Mouse (Mus musculus) midbrain, embryonic 10.5 days (tissue): ENCODE measurements at regions not wholly inside any gene's neighbourhood (a gene's known extent, or its start where the extent isn't known, plus 50 kb on each side); places are given as distances from the start of the nearest gene placed in this dataset.

Experiments used
- DNase-seq: peaks from one replicate; pipeline ENCODE4 v3.0.0-alpha.2; 2017; ENCODE audit warnings: low spot score
- H3K27ac ChIP-seq: fragments of 300-500 bp; sonication (generic); replicated peaks from 2 replicates; pipeline ENCODE4 v1.5.1; 2016; ENCODE audit warnings: mild to moderate bottlenecking
- H3K27me3 ChIP-seq: fragments of 300-500 bp; sonication (generic); 2 replicates; pipeline ENCODE4 v1.6.1; 2016; ENCODE audit warnings: low read depth, mild to moderate bottlenecking; ENCODE audit not compliant: poor library complexity, severe bottlenecking
- H3K36me3 ChIP-seq: fragments of 300-500 bp; sonication (generic); 2 replicates; pipeline ENCODE4 v1.6.1; 2016; ENCODE audit warnings: mild to moderate bottlenecking, moderate library complexity
- H3K4me1 ChIP-seq: fragments of 300-500 bp; sonication (generic); 2 replicates; pipeline ENCODE4 v1.6.1; 2016
- H3K4me3 ChIP-seq: fragments of 300-500 bp; sonication (generic); 2 replicates; pipeline ENCODE4 v1.5.1; 2016; ENCODE audit warnings: mild to moderate bottlenecking, moderate library complexity
- H3K9me3 ChIP-seq: fragments of 300-500 bp; sonication (generic); replicated peaks from 2 replicates; pipeline ENCODE4 v1.6.1; 2016; ENCODE audit warnings: mild to moderate bottlenecking
- WGBS: fragments of 180-500 bp; shearing (Covaris S2); methylation state at CpG from one replicate; pipeline ENCODE4 v1.1.7; 2016; 5-methylcytosine and 5-hydroxymethylcytosine counted together

DNA sequence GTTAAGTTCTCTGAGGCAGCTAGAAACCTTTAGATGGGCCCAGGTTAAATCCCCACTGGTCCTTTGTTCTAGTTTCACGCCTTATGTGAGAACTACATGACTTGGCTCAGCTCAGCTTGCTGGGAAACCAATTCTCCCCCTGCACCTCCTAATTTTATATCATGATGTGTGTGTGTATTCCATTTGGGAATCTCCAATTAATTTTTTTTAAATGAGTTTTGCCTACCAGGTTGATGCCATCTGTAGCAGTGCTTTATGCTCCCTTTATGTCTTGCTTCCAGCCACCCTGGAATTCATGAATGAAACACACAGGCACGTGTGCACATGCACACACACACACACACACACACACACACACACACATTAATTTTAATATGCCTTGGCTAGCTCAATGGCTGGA lies 180.0 kb upstream of the Gli3 start:
- Histone ChIP-seq H3K4me1 (peaks cover 7% of the 10 kb centered on the region; the same call in 1 of the 2 replicates), H3K9me3 (peaks cover 12% of the 10 kb centered on the region; the same call in 1 of the 2 replicates), H3K27ac (no peak overlapping the region), H3K36me3 (no peaks in the 10 kb centered on the region), H3K4me3 (no peak overlapping the region), H3K27me3 (no peaks in the 10 kb centered on the region)
- WGBS: 36% methylated on average over 2 of the region's 2 CpGs
- no peak for DNase-seq

DNA sequence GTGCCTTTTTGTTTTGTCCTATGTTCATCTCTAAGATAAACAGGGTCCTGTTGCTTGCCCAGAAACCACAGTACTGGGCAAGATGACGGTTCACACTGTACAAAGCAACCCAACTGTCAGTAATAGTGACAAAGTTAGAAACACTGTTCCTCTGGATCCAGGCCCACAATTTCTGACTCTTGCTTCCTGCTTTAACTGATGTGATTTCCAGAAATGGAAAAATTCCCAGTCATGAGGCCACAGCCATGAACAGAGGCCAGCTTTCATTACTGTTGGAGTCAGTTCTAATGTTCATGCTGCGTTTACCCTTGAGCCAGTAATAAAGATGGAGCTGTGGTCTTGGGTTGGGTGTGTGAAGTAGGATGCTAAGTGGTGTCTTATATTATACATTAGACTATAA lies 164.6 kb upstream of the Gli3 start:
- Histone ChIP-seq H3K4me3 (no peak overlapping the region), H3K4me1 (no peaks in the 10 kb centered on the region), H3K27ac (no peak overlapping the region), H3K9me3 (peaks cover 2% of the 10 kb centered on the region; the same call in 1 of the 2 replicates), H3K27me3 (no peaks in the 10 kb centered on the region), H3K36me3 (no peaks in the 10 kb centered on the region)
- no peak for DNase-seq
- WGBS: 94% methylated on average over 2 of the region's 2 CpGs

DNA sequence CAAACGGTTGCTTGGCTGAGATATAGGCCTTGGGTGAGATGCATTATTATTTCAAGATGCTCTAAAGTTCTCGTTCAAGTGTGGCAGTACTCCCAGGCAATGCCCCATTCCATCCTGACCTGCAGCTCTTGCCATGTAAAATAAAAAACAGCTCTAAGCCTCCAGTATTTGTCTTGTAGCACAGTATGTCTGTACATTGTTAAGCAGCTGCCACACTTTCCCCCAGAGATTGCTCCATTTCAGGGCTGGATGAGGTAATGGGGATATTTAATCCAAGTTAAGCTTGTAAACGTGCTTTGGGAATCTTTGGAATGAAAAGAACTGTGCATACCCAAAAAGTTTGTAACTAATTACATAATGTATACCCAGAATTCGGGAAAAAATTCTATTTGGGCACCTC lies 137.6 kb upstream of the Gli3 start:
- H3K27me3 ChIP-seq: no peaks in the 10 kb centered on the region
- no peak overlapping the region for H3K4me3 ChIP-seq
- H3K27ac ChIP-seq: no peak overlapping the region
- H3K9me3 ChIP-seq: no peaks in the 10 kb centered on the region
- 84% methylated on average over 4 of the region's 4 CpGs for WGBS
- no peak for DNase-seq
- H3K4me1 ChIP-seq: no peaks in the 10 kb centered on the region
- H3K36me3 ChIP-seq: no peaks in the 10 kb centered on the region

DNA sequence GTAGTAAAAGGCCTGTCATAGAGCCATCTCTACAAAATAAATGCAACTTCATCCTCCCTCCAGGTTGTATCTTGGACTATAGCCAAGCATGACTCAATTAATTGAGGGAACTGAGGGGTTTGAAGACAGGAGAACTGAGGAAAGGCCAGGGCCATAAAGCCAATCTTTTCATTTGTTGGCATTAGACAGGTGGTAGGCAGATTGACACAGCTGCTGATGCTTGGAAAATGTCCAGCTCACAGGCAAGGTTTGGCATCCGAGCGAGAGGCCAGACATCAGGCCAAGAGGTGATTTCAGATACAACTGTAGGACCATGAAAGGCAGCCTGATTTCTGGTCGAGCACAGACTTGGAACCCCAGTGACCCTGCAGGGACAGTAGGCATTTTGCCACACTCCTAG lies 136.9 kb upstream of the Gli3 start:
- Histone ChIP-seq H3K4me1 (no peaks in the 10 kb centered on the region), H3K4me3 (no peak overlapping the region), H3K36me3 (no peaks in the 10 kb centered on the region), H3K9me3 (no peaks in the 10 kb centered on the region), H3K27me3 (no peaks in the 10 kb centered on the region), H3K27ac (no peak overlapping the region)
- DNase-seq: no peak
- WGBS: 83% methylated on average over 3 of the region's 3 CpGs

DNA sequence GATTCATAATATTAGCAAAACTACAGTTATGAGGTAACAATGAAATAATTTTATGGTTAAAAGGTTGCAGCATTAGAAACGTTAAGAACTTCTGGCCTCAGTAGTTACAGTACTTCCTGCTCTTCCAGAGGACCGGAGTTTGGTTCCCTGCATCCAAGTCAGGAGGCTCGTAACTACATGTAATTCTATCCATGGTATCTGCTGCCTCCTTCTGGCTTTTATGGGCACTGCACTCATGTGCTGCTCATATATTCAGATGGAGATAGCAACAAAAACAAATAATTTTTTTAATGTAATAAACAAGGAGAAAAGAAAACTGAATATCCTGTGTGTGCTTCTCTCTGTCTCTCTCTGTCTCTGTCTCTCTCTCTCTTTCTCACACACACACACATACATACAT lies 133.5 kb upstream of the Gli3 start:
- H3K27ac ChIP-seq: no peak overlapping the region
- no peak overlapping the region for H3K4me3 ChIP-seq
- no peaks in the 10 kb centered on the region for H3K4me1 ChIP-seq
- DNase-seq: no peak
- H3K27me3 ChIP-seq: no peaks in the 10 kb centered on the region
- H3K36me3 ChIP-seq: no peaks in the 10 kb centered on the region
- H3K9me3 ChIP-seq: no peaks in the 10 kb centered on the region
- 90% methylated on average over 3 of the region's 3 CpGs for WGBS

DNA sequence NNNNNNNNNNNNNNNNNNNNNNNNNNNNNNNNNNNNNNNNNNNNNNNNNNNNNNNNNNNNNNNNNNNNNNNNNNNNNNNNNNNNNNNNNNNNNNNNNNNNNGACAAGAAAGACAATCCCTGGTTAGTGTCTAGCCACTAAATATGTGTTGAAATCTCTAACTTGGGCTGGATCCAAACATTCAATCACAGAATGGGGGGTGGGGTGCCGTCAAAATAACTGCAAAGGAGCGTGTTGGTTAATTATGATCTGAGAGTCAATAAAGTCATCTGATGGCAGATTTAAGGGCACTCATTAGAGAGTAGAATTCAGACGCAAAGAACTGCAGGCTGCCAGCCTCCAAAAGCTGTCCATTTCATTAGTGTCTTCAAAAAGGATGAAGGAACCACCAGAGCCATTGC lies 119.6 kb upstream of the Gli3 start:
- Histone ChIP-seq H3K36me3 (no peaks in the 10 kb centered on the region), H3K9me3 (no peaks in the 10 kb centered on the region), H3K4me1 (no peaks in the 10 kb centered on the region), H3K4me3 (no peak overlapping the region), H3K27me3 (no peaks in the 10 kb centered on the region), H3K27ac (no peak overlapping the region)
- no peak for DNase-seq
- WGBS: 81% methylated on average over 3 of the region's 3 CpGs

DNA sequence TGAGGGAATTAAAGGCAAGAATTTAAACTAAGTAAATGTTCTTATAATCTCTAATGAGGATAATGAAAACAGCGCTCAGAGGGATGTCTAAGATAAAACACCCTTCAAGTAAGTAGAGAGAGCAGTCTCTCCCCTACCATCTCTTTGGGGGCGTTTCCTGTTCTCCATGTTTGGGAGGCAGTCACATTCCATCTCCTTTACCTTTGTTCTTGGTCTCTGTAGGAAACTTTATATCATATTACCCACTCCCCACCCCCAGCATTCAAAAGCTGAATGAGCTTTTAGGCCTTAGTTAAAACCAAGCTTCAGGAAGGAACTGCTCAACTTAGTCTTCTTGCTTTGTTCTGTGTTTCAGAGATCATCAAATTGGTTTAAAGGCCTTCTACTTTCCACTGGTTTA lies 116.2 kb upstream of the Gli3 start:
- H3K27me3 ChIP-seq: no peaks in the 10 kb centered on the region
- no peaks in the 10 kb centered on the region for H3K36me3 ChIP-seq
- H3K4me3 ChIP-seq: no peak overlapping the region
- no peaks in the 10 kb centered on the region for H3K9me3 ChIP-seq
- H3K27ac ChIP-seq: no peak overlapping the region
- no peaks in the 10 kb centered on the region for H3K4me1 ChIP-seq
- WGBS: 18% methylated on average over 2 of the region's 2 CpGs
- DNase-seq: no peak

DNA sequence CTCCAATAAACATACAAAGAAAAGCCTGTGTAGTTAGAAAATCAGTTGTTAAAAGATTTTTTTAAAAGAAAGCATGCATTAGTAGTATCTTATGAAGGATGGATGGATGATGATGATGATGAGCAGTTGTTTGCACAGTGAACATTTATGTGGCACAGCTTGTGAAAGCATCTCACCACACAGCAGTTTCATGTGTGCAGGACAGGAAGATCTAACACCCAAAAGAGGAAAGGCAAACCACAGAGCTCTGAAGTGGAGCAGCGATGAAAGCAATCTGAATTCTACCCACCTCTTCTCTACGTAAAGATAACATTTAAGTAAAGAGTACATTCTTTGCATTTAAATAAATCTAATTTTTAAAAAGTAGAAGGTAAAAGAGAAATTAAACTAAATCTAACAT lies 96.6 kb upstream of the Gli3 start:
- no peaks in the 10 kb centered on the region for H3K4me1 ChIP-seq
- no peak for DNase-seq
- H3K27me3 ChIP-seq: no peaks in the 10 kb centered on the region
- no peaks in the 10 kb centered on the region for H3K9me3 ChIP-seq
- WGBS: 92% methylated on average over 2 of the region's 2 CpGs
- no peak overlapping the region for H3K27ac ChIP-seq
- H3K4me3 ChIP-seq: no peak overlapping the region
- no peaks in the 10 kb centered on the region for H3K36me3 ChIP-seq

DNA sequence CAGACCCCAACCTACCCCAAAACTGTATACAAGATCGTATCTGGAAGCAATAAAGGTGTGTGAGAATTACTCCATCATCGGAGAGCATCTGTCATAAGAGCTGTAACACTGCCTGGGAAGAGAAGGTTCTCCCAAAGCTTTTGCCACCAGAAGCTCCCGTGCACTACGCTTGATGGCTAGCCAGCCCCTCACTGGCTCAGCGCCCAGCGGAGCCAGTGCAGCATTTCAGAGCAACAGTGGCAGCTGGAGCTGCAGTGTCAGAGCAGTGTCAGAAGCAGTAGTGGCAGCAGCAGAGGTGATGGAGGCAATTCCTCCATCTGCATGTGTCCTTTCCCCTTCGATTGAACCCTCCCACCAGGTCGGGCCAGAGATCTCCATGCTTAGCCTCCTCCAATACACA lies 83.0 kb upstream of the Gli3 start:
- Histone ChIP-seq H3K4me1 (no peaks in the 10 kb centered on the region), H3K4me3 (no peak overlapping the region), H3K9me3 (no peaks in the 10 kb centered on the region), H3K36me3 (no peaks in the 10 kb centered on the region), H3K27me3 (no peaks in the 10 kb centered on the region), H3K27ac (no peak overlapping the region)
- DNase-seq: no peak
- 84% methylated on average over 8 of the region's 8 CpGs for WGBS

DNA sequence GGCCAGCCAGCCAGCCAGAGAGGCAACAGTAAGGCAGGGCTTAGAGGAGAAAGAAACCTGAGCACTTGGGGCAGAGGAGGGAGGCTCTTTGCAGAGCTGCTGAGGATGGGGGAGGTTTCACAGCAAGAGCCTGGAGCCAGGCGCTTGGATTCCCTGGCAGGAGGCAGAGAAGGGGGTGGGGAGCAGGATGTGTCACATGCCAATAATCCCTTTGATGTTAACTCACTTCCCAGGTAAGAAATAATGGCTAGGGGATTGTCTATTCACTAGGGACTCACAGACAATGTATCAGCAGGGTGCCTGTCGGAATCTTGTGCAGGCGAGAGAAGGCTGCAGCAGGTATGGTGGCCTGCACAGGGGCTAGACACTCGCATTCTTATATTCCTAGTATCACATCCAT lies 67.8 kb upstream of the Gli3 start:
- peaks cover 13% of the 10 kb centered on the region for H3K4me1 ChIP-seq
- peak overlapping the region; percentile 70 for H3K27ac ChIP-seq
- H3K27me3 ChIP-seq: no peaks in the 10 kb centered on the region
- DNase-seq: peak; percentile 52
- no peaks in the 10 kb centered on the region for H3K36me3 ChIP-seq
- WGBS: 7% methylated on average over 4 of the region's 4 CpGs
- peak overlapping the region; percentile 11; the same call in 1 of the 2 replicates for H3K4me3 ChIP-seq
- no peaks in the 10 kb centered on the region for H3K9me3 ChIP-seq

DNA sequence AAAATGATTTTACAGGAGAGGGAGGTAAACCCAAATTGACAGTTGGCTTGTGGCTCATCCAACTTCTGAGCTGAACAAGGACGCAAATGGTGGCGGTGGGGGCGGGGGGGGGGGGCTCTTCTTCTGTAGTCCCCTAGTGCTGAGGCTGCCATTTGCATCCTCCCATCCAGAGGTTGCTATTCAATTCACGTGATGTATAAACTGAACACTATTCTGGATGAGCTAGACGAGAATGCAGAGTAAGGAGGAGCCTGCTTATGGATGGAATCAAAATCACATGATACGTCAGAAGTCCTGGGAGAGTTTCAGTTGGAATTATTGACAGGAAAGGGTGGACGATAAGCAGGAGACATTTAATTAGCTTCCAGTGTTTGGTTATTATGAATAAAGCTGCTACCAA lies 67.3 kb upstream of the Gli3 start:
- H3K4me3 ChIP-seq: 0 out of 2 replicates have a peak overlapping the region, but pooled peaks have one; percentile 11
- H3K36me3 ChIP-seq: no peaks in the 10 kb centered on the region
- no peaks in the 10 kb centered on the region for H3K9me3 ChIP-seq
- 18% methylated on average over 7 of the region's 7 CpGs for WGBS
- H3K27me3 ChIP-seq: no peaks in the 10 kb centered on the region
- peaks cover 13% of the 10 kb centered on the region for H3K4me1 ChIP-seq
- DNase-seq: no peak
- peak overlapping the region; percentile 70; the same call in 1 of the 2 replicates for H3K27ac ChIP-seq

DNA sequence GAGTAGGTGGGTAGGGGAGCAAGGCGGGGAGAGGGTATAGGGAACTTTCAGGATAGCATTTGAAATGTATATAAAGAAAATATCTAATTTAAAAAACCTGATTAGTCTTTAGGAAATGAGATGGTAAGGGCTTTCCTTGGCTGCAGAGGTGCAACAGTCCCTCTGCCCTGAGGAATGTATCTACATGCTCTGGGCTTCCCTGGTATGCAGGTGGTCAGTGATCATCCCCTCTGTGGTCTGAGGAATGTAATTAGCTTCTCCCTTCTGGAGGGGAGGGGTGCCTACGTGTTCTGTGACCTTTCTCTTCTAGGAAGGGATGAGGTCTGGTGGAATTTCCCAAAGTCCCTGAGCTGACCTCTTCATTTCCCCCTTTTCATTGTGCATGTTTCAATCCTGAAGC lies 64.4 kb upstream of the Gli3 start:
- Histone ChIP-seq H3K27me3 (no peaks in the 10 kb centered on the region), H3K36me3 (no peaks in the 10 kb centered on the region), H3K4me3 (no peak overlapping the region), H3K9me3 (no peaks in the 10 kb centered on the region), H3K27ac (no peak overlapping the region), H3K4me1 (peaks cover 13% of the 10 kb centered on the region)
- no peak for DNase-seq
- 55% methylated on average over 2 of the region's 2 CpGs for WGBS
